Mouse (Mus musculus) kidney, embryonic 14.5 days (tissue): ENCODE data around the gene Stoml3. TPM values are rescaled to one million over a fixed set of nuclear protein-coding genes. Genes with fewer than 3 reads are reported as not detected.

Experiments
- ATAC-seq: fragments of 200-750 bp; cut with Nextera tagmentation; 2 replicates; pipeline ENCODE4 v1.8.0; 2017; ENCODE audit warnings: moderate number of reproducible peaks, mild to moderate bottlenecking, moderate TSS enrichment, moderate library complexity; ENCODE audit not compliant: low FRiP score, low TSS enrichment
- H3K27ac ChIP-seq: fragments of 300-500 bp; sonication (generic); 2 replicates; pipeline ENCODE4 v1.5.1; 2014; ENCODE audit warnings: low read depth, mild to moderate bottlenecking, low read length, moderate library complexity, mixed read lengths
- H3K27me3 ChIP-seq: fragments of 300-500 bp; sonication (generic); 2 replicates; pipeline ENCODE4 v1.6.1; 2014; ENCODE audit warnings: mild to moderate bottlenecking, low read length; ENCODE audit not compliant: control insufficient read depth, insufficient read depth
- H3K36me3 ChIP-seq: fragments of 300-500 bp; sonication (generic); 2 replicates; pipeline ENCODE4 v1.6.1; 2014; ENCODE audit warnings: low read length, mixed read lengths; ENCODE audit not compliant: control insufficient read depth, insufficient read depth
- H3K4me1 ChIP-seq: fragments of 300-500 bp; sonication (generic); 2 replicates; pipeline ENCODE4 v1.6.1; 2014; ENCODE audit warnings: low read length, mixed read lengths; ENCODE audit not compliant: control insufficient read depth, insufficient read depth
- H3K4me2 ChIP-seq: fragments of 300-500 bp; sonication (generic); replicated peaks from 2 replicates; pipeline ENCODE4 v1.6.1; 2014; ENCODE audit warnings: low read depth, mild to moderate bottlenecking, low read length
- H3K4me3 ChIP-seq: fragments of 300-500 bp; sonication (generic); 2 replicates; pipeline ENCODE4 v1.5.1; 2014; ENCODE audit warnings: mild to moderate bottlenecking, low read length
- H3K9ac ChIP-seq: fragments of 300-500 bp; sonication (generic); 2 replicates; pipeline ENCODE4 v1.6.1; 2014; ENCODE audit warnings: low read depth, mild to moderate bottlenecking, low read length, moderate library complexity
- H3K9me3 ChIP-seq: fragments of 300-500 bp; sonication (generic); 2 replicates; pipeline ENCODE4 v1.6.1; 2016; ENCODE audit warnings: low read length; ENCODE audit not compliant: control insufficient read depth
- WGBS: fragments of 180-500 bp; shearing (Covaris S2); extraction: QIAGEN DNeasy Blood & Tissue Kit; methylation state at CpG from one replicate; pipeline ENCODE4 v1.1.7; 2014; 5-methylcytosine and 5-hydroxymethylcytosine counted together
- polyA plus RNA-seq: library from polyadenylated mRNA; unstranded; fragments of >200 nt; fragmentation: Nextera tagmentation; extraction: Ambion mirVana; gene quantifications from 2 replicates; pipeline ENCODE4 v1.2.1, GENCODE M21; 2014

Gene Stoml3
- polyA plus RNA-seq, 1 experiment from 2014 or later = 0.31 TPM

GRCm38 (mm10) chr3:53486996-53487576 is 1.4 kb upstream of the Stoml3 start:
- peaks cover 6% of the 10 kb centered on the region; the same call in 1 of the 2 replicates for H3K4me1 ChIP-seq
- ATAC-seq = no peak
- 62% methylated on average over 9 of the region's 9 CpGs for WGBS
- H3K4me2 ChIP-seq = no peak overlapping the region
- no peak overlapping the region for H3K4me3 ChIP-seq
- H3K27me3 ChIP-seq = no peaks in the 10 kb centered on the region
- H3K27ac ChIP-seq = no peak overlapping the region
- H3K9ac ChIP-seq = no peak overlapping the region
- peaks cover 6% of the 10 kb centered on the region for H3K36me3 ChIP-seq
- H3K9me3 ChIP-seq = no peaks in the 10 kb centered on the region

DNA sequence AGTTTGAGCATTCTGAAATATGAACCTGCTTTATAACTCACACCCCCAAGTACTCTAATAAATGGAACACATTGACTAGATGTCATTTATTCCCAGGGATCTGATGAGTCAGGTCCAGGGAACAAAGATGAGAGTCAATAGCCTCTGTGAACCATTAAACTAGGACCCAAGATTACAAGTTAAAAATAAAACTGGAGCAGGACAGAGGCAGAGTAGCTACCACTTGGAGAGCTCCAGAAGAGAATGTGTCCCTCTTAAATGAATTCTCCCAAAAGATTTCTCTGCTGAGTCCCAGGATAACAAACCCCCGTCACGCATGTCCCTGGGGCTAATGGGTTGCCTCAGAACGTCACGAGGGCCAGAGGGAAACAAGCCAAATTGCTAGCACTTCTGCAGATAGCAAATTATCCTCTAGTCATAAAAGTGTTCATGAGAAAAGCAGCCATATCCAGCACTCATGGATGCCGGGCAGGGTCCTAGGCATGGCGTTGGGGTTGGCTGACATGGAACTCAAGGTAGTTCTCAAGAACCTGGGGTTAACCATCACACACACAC is 10.0 kb downstream of the Stoml3 start:
- ATAC-seq = no peak
- no peak overlapping the region for H3K27ac ChIP-seq
- 63% methylated on average over 6 of the region's 6 CpGs for WGBS

DNA sequence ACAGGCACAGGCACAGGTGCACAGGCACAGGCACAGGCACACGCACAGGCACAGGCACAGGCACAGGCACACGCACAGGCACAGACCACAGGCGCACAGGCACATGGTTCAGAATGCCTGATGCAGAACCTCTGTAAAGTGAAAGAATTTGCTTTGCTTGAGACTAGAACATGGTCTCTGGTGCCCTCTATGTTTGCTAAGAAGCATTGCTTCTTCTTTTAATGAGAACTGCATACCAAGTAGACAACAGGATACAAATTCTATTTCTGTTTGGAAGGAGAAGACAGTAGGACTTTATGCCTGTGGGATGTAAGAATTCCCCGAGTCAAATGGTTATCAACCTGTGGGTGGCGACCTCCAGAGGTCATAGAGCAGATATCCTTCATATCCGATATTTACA is 14.0 kb downstream of the Stoml3 start:
- no peaks in the 10 kb centered on the region for H3K4me1 ChIP-seq
- ATAC-seq = peak; percentile 39; the same call in 1 of the 2 replicates
- no peak overlapping the region for H3K4me3 ChIP-seq
- H3K9ac ChIP-seq = no peak overlapping the region
- no peaks in the 10 kb centered on the region for H3K9me3 ChIP-seq
- 76% methylated on average over 6 of the region's 6 CpGs for WGBS
- no peaks in the 10 kb centered on the region for H3K27me3 ChIP-seq
- H3K27ac ChIP-seq = no peak overlapping the region
- H3K36me3 ChIP-seq = no peaks in the 10 kb centered on the region
- H3K4me2 ChIP-seq = no peak overlapping the region

More for the DNA sequence above, 10.0 kb downstream of the Stoml3 start:
- no peak overlapping the region for H3K4me3 ChIP-seq
- H3K4me1 ChIP-seq = no peaks in the 10 kb centered on the region
- no peaks in the 10 kb centered on the region for H3K27me3 ChIP-seq
- H3K36me3 ChIP-seq = no peaks in the 10 kb centered on the region
- H3K4me2 ChIP-seq = no peak overlapping the region
- H3K9ac ChIP-seq = no peak overlapping the region
- no peaks in the 10 kb centered on the region for H3K9me3 ChIP-seq

DNA sequence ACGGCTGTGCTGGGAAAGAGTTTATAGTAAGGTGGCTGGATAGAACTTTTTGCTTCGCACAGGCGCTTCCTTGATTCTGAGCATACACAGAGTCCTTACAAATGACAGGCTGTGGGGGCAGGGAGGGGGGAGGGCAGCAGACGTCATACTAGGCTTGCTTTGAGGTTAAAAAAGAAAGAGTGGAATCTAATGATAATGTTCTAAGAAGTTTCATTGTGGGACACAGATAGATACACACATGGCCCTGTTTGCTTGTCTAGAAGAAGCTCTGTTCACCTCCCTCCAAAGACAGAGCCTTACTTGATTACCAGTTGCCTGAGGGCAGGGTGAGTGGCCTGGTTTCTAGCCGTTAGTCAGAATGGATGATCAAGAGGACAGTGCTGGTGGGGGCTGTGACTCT is 24.6 kb downstream of the Stoml3 start:
- ATAC-seq = no peak
- Histone ChIP-seq H3K36me3 (peaks cover 7% of the 10 kb centered on the region; the same call in 1 of the 2 replicates), H3K9me3 (no peaks in the 10 kb centered on the region), H3K27me3 (no peaks in the 10 kb centered on the region), H3K4me2 (no peak overlapping the region), H3K4me1 (no peaks in the 10 kb centered on the region), H3K4me3 (no peak overlapping the region), H3K9ac (no peak overlapping the region), H3K27ac (no peak overlapping the region)
- WGBS = 51% methylated on average over 5 of the region's 5 CpGs

DNA sequence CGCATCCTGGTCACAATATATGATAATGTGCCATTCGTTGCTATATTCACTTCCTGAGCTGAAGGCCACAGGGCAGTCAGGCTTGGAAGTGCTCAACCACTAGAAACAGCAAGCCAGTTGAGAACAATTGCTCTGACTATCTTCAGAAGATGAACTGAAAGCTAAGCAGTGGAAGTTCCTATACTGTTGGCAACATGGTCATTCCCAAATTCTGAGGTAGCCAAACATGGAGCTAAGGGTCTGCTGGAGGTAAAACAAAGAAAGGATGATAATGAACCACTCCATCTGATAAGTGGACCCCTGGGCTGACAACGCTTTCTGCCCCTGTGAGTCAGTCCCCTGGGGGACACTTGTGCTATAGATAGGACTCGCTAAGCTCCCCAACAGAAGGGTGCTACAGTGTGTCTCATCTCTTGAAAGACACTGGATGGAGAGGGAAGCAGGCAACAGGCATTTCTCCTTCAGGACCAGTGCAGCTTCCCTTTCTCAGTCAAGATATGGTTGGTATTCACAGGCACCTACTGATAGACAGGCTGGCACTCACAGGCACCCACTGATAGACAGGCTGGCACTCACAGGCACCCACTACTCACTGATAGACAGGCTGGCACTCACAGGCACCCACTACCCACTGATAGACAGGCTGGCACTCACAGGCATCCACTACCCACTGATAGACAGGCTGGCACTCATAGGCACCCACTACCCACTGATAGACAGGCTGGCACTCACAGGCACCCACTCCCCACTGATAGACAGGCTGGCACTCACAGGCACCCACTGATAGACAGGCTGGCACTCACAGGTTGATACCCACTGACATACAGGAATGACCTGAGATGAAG is 26.0 kb downstream of the Stoml3 start:
- ATAC-seq = no peak
- Histone ChIP-seq H3K27ac (no peak overlapping the region), H3K9ac (no peak overlapping the region), H3K4me1 (no peaks in the 10 kb centered on the region), H3K36me3 (peaks cover 11% of the 10 kb centered on the region; the same call in 1 of the 2 replicates), H3K9me3 (no peaks in the 10 kb centered on the region), H3K27me3 (no peaks in the 10 kb centered on the region), H3K4me2 (no peak overlapping the region), H3K4me3 (no peak overlapping the region)
- 90% methylated on average over 4 of the region's 4 CpGs for WGBS

DNA sequence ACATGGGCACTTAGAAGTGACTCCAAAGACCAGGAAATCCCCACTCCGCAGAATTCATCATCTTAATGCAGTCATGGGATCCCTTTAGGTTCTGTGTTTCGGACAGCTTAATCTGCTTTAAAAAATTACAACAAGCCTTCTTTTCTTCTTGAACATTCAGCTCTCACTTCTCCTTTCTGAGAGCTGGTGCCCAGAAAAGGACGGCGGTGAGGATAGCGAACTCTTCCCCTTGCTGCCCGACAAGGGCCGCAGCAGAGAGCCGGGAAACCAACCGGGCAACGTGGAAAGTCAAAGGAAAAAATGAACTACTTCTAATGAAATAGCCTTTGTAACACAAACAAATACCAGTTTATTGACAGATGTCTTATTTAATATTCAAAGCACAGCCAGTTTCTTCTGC is 34.3 kb downstream of the Stoml3 start:
- WGBS = 96% methylated on average over 10 of the region's 10 CpGs
- Histone ChIP-seq H3K36me3 (peaks cover 9% of the 10 kb centered on the region; the same call in 1 of the 2 replicates), H3K27me3 (no peaks in the 10 kb centered on the region), H3K4me1 (no peaks in the 10 kb centered on the region), H3K4me3 (no peak overlapping the region), H3K4me2 (no peak overlapping the region), H3K9me3 (no peaks in the 10 kb centered on the region), H3K27ac (no peak overlapping the region), H3K9ac (no peak overlapping the region)
- ATAC-seq = no peak

- H3K4me2 ChIP-seq = peak overlapping the region; percentile 46
- WGBS = 22% methylated on average over 21 of the region's 21 CpGs
- H3K9me3 ChIP-seq = no peaks in the 10 kb centered on the region
- H3K36me3 ChIP-seq = no peaks in the 10 kb centered on the region; the same call in 1 of the 2 replicates
- H3K27ac ChIP-seq = no peak overlapping the region
- 0 out of 2 replicates have a peak, but pooled peaks have one; percentile 66 for ATAC-seq
- no peak overlapping the region for H3K9ac ChIP-seq
- no peaks in the 10 kb centered on the region for H3K27me3 ChIP-seq
- no peaks in the 10 kb centered on the region for H3K4me1 ChIP-seq
- peak overlapping the region; percentile 22; the same call in 1 of the 2 replicates for H3K4me3 ChIP-seq
These were observed 37.3 kb downstream of the Stoml3 start for GRCm38 (mm10) chr3:53525737-53526136.

GRCm38 (mm10) chr3:53530305-53530704 is 41.9 kb downstream of the Stoml3 start:
- 88% methylated on average over 6 of the region's 6 CpGs for WGBS
- no peak overlapping the region for H3K4me3 ChIP-seq
- no peak overlapping the region for H3K27ac ChIP-seq
- H3K4me2 ChIP-seq = no peak overlapping the region
- peaks cover 3% of the 10 kb centered on the region; the same call in 1 of the 2 replicates for H3K36me3 ChIP-seq
- no peaks in the 10 kb centered on the region for H3K9me3 ChIP-seq
- H3K9ac ChIP-seq = no peak overlapping the region
- H3K4me1 ChIP-seq = no peaks in the 10 kb centered on the region
- H3K27me3 ChIP-seq = no peaks in the 10 kb centered on the region
- ATAC-seq = no peak

DNA sequence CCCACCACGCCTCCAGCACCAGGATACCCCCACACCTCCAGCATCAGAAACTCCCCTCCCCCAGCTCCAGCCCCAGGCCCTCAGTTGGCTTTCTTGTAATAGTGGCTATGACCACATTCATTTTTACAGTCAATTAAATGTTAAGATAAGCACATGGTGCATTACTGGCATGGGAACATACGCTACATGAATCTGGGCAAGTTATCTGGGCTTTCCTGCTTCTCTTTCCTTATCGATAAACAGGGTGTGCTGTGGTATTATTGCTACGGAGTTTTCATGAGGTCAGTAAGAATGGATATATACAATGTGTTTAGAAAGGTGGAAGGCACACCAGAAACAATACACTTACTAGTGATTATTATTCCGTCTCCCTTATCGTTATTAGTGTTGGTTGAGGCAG is 43.6 kb downstream of the Stoml3 start:
- Histone ChIP-seq H3K36me3 (peaks cover 12% of the 10 kb centered on the region), H3K4me3 (no peak overlapping the region), H3K4me1 (no peaks in the 10 kb centered on the region), H3K27ac (no peak overlapping the region), H3K27me3 (no peaks in the 10 kb centered on the region), H3K9ac (no peak overlapping the region), H3K4me2 (no peak overlapping the region), H3K9me3 (no peaks in the 10 kb centered on the region)
- ATAC-seq = no peak
- WGBS = 91% methylated on average over 6 of the region's 6 CpGs
